Mouse (Mus musculus): ENCODE measurements around the gene Kif24. TPM values are rescaled to one million over a fixed set of nuclear protein-coding genes. Genes with fewer than 3 reads are reported as not detected.

Kif24 gene
- polyA plus RNA-seq, 1 experiment from 2014 or later, result 2.3 TPM

GRCm38 (mm10) chr4:41391015-41391414 lies 73.7 kb downstream of the Kif24 start:
- Histone ChIP-seq H3K27ac (replicated peaks) (no peak overlapping the region), H3K27me3 (no peaks in the 10 kb centered on the region), H3K4me3 (no peak overlapping the region), H3K9me3 (no peaks in the 10 kb centered on the region), H3K9ac (no peak overlapping the region), H3K36me3 (peaks cover 88% of the 10 kb centered on the region), H3K4me2 (no peak overlapping the region), H3K4me1 (replicated peaks) (no peaks in the 10 kb centered on the region)
- WGBS, result 94% methylated on average over 2 of the region's 2 CpGs
- no peak for ATAC-seq (ENCODE audit: low read depth)

GRCm38 (mm10) chr4:41390122-41390521 lies 74.6 kb downstream of the Kif24 start:
- Histone ChIP-seq H3K27ac (replicated peaks) (no peak overlapping the region), H3K9me3 (no peaks in the 10 kb centered on the region), H3K4me1 (replicated peaks) (no peaks in the 10 kb centered on the region), H3K27me3 (no peaks in the 10 kb centered on the region), H3K4me2 (no peak overlapping the region), H3K4me3 (no peak overlapping the region), H3K36me3 (peaks cover 79% of the 10 kb centered on the region), H3K9ac (no peak overlapping the region)
- peak; percentile 66; the same call in 1 of the 2 replicates for ATAC-seq (ENCODE audit: low read depth)
- WGBS, result 28% methylated on average over 3 of the region's 3 CpGs

GRCm38 (mm10) chr4:41389240-41389639 lies 75.4 kb downstream of the Kif24 start:
- Histone ChIP-seq H3K9me3 (no peaks in the 10 kb centered on the region), H3K9ac (no peak overlapping the region), H3K36me3 (peaks cover 71% of the 10 kb centered on the region), H3K4me3 (no peak overlapping the region), H3K4me2 (no peak overlapping the region), H3K27me3 (no peaks in the 10 kb centered on the region), H3K4me1 (replicated peaks) (no peaks in the 10 kb centered on the region), H3K27ac (replicated peaks) (no peak overlapping the region)
- WGBS, result 91% methylated on average over 5 of the region's 5 CpGs
- no peak for ATAC-seq (ENCODE audit: low read depth)

GRCm38 (mm10) chr4:41388616-41389015 lies 76.1 kb downstream of the Kif24 start:
- ATAC-seq (ENCODE audit: low read depth), result no peak
- no peak overlapping the region for H3K4me2 ChIP-seq
- no peak overlapping the region for H3K4me3 ChIP-seq
- H3K27me3 ChIP-seq, result no peaks in the 10 kb centered on the region
- H3K4me1 ChIP-seq (replicated peaks), result no peaks in the 10 kb centered on the region
- H3K9me3 ChIP-seq, result no peaks in the 10 kb centered on the region
- H3K27ac ChIP-seq (replicated peaks), result no peak overlapping the region
- WGBS, result 85% methylated on average over 5 of the region's 5 CpGs
- H3K9ac ChIP-seq, result no peak overlapping the region
- H3K36me3 ChIP-seq, result peaks cover 66% of the 10 kb centered on the region

GRCm38 (mm10) chr4:41387755-41388469 lies 76.8 kb downstream of the Kif24 start:
- Histone ChIP-seq H3K4me1 (replicated peaks) (no peaks in the 10 kb centered on the region), H3K27me3 (no peaks in the 10 kb centered on the region), H3K4me3 (no peak overlapping the region), H3K4me2 (no peak overlapping the region), H3K36me3 (peaks cover 66% of the 10 kb centered on the region), H3K27ac (replicated peaks) (no peak overlapping the region), H3K9me3 (no peaks in the 10 kb centered on the region), H3K9ac (no peak overlapping the region)
- 87% methylated on average over 7 of the region's 7 CpGs for WGBS
- no peak for ATAC-seq (ENCODE audit: low read depth)

GRCm38 (mm10) chr4:41386412-41386975 lies 78.2 kb downstream of the Kif24 start:
- H3K27me3 ChIP-seq, result no peaks in the 10 kb centered on the region
- no peak for ATAC-seq (ENCODE audit: low read depth)
- H3K4me3 ChIP-seq, result no peak overlapping the region
- H3K4me1 ChIP-seq (replicated peaks), result no peaks in the 10 kb centered on the region
- no peak overlapping the region for H3K27ac ChIP-seq (replicated peaks)
- no peaks in the 10 kb centered on the region for H3K9me3 ChIP-seq
- 71% methylated on average over 1 of the region's 1 CpGs for WGBS
- H3K9ac ChIP-seq, result no peak overlapping the region
- H3K36me3 ChIP-seq, result peaks cover 64% of the 10 kb centered on the region
- H3K4me2 ChIP-seq, result no peak overlapping the region

GRCm38 (mm10) chr4:41381213-41381950 lies 83.3 kb downstream of the Kif24 start:
- Histone ChIP-seq H3K9ac (no peak overlapping the region), H3K27me3 (no peaks in the 10 kb centered on the region), H3K4me3 (no peak overlapping the region), H3K4me2 (no peak overlapping the region), H3K9me3 (no peaks in the 10 kb centered on the region), H3K4me1 (replicated peaks) (peaks cover 9% of the 10 kb centered on the region; the same call in 1 of the 2 replicates), H3K27ac (replicated peaks) (no peak overlapping the region), H3K36me3 (peaks cover 66% of the 10 kb centered on the region)
- 93% methylated on average over 5 of the region's 5 CpGs for WGBS
- no peak for ATAC-seq (ENCODE audit: low read depth)

GRCm38 (mm10) chr4:41377567-41377966 lies 87.1 kb downstream of the Kif24 start:
- Histone ChIP-seq H3K9me3 (no peaks in the 10 kb centered on the region), H3K36me3 (peaks cover 78% of the 10 kb centered on the region)
- no peak for ATAC-seq (ENCODE audit: low read depth)

GRCm38 (mm10) chr4:41369702-41370437 lies 94.8 kb downstream of the Kif24 start:
- H3K4me1 ChIP-seq (replicated peaks), result no peaks in the 10 kb centered on the region
- H3K9me3 ChIP-seq, result no peaks in the 10 kb centered on the region
- H3K36me3 ChIP-seq, result peaks cover 47% of the 10 kb centered on the region
- no peaks in the 10 kb centered on the region for H3K27me3 ChIP-seq
- no peak for ATAC-seq (ENCODE audit: low read depth)
- 93% methylated on average over 9 of the region's 9 CpGs for WGBS
- no peak overlapping the region for H3K9ac ChIP-seq
- no peak overlapping the region for H3K27ac ChIP-seq (replicated peaks)
- no peak overlapping the region for H3K4me3 ChIP-seq
- no peak overlapping the region for H3K4me2 ChIP-seq

More at GRCm38 (mm10) chr4:41377567-41377966, 87.1 kb downstream of the Kif24 start:
- Histone ChIP-seq H3K4me3 (no peak overlapping the region), H3K27ac (replicated peaks) (no peak overlapping the region), H3K4me1 (replicated peaks) (peaks cover 9% of the 10 kb centered on the region; the same call in 1 of the 2 replicates), H3K9ac (no peak overlapping the region), H3K27me3 (no peaks in the 10 kb centered on the region), H3K4me2 (no peak overlapping the region)

- WGBS, result 87% methylated on average over 4 of the region's 4 CpGs
- Histone ChIP-seq H3K27ac (replicated peaks) (no peak overlapping the region), H3K9ac (no peak overlapping the region), H3K4me1 (replicated peaks) (no peaks in the 10 kb centered on the region), H3K4me2 (no peak overlapping the region), H3K27me3 (no peaks in the 10 kb centered on the region), H3K36me3 (peaks cover 41% of the 10 kb centered on the region), H3K9me3 (no peaks in the 10 kb centered on the region), H3K4me3 (no peak overlapping the region)
- ATAC-seq (ENCODE audit: low read depth), result no peak
These were observed 96.5 kb downstream of the Kif24 start for GRCm38 (mm10) chr4:41368198-41368597.

GRCm38 (mm10) chr4:41361059-41361458 lies 103.6 kb downstream of the Kif24 start:
- Histone ChIP-seq H3K27ac (replicated peaks) (no peak overlapping the region), H3K4me3 (no peak overlapping the region), H3K9me3 (no peaks in the 10 kb centered on the region), H3K9ac (no peak overlapping the region), H3K4me2 (no peak overlapping the region), H3K4me1 (replicated peaks) (0 out of 2 replicates have a peak, but pooled peaks cover 10% of the 10 kb centered on the region), H3K27me3 (no peaks in the 10 kb centered on the region), H3K36me3 (peaks cover 11% of the 10 kb centered on the region)
- 89% methylated on average over 3 of the region's 3 CpGs for WGBS
- ATAC-seq (ENCODE audit: low read depth), result no peak

- Histone ChIP-seq H3K4me3 (no peak overlapping the region), H3K27ac (replicated peaks) (no peak overlapping the region), H3K9ac (no peak overlapping the region), H3K4me1 (replicated peaks) (0 out of 2 replicates have a peak, but pooled peaks cover 10% of the 10 kb centered on the region), H3K4me2 (no peak overlapping the region), H3K9me3 (no peaks in the 10 kb centered on the region), H3K27me3 (no peaks in the 10 kb centered on the region), H3K36me3 (peaks cover 19% of the 10 kb centered on the region)
- no peak for ATAC-seq (ENCODE audit: low read depth)
- WGBS, result 93% methylated on average over 7 of the region's 7 CpGs
These were observed 105.3 kb downstream of the Kif24 start for GRCm38 (mm10) chr4:41359358-41359757.
